Mouse (Mus musculus): ENCODE measurements at regions not wholly inside any gene's neighbourhood (a gene's known extent, or its start where the extent isn't known, plus 50 kb on each side); places are given as distances from the start of the nearest gene placed in this dataset.

- no peak overlapping the region for H3K4me2 ChIP-seq (replicated peaks; ENCODE audit: low read depth, low read length)
- 82% methylated on average over 4 of the region's 4 CpGs for WGBS
- H3K27me3 ChIP-seq (ENCODE audit: control insufficient read depth, insufficient read depth, low read length), result no peaks in the 10 kb centered on the region
- H3K9me3 ChIP-seq (ENCODE audit: control insufficient read depth, low read depth, low read length), result no peaks in the 10 kb centered on the region
- no peak overlapping the region for H3K9ac ChIP-seq (replicated peaks; ENCODE audit: low read depth, low read length)
- H3K27ac ChIP-seq (ENCODE audit: low read length), result no peak overlapping the region
- H3K36me3 ChIP-seq (ENCODE audit: control insufficient read depth, insufficient read depth, low read length), result no peaks in the 10 kb centered on the region
- H3K4me3 ChIP-seq (ENCODE audit: low read depth, low read length), result no peak overlapping the region
- no peaks in the 10 kb centered on the region for H3K4me1 ChIP-seq (ENCODE audit: control insufficient read depth, insufficient read depth, low read length)
- no peak for ATAC-seq (ENCODE audit: insufficient number of reproducible peaks, insufficient read depth, low FRiP score, low read depth)
These were observed 168.4 kb downstream of the Hhipl2 start for GRCm38 (mm10) chr1:183586406-183586805.

DNA sequence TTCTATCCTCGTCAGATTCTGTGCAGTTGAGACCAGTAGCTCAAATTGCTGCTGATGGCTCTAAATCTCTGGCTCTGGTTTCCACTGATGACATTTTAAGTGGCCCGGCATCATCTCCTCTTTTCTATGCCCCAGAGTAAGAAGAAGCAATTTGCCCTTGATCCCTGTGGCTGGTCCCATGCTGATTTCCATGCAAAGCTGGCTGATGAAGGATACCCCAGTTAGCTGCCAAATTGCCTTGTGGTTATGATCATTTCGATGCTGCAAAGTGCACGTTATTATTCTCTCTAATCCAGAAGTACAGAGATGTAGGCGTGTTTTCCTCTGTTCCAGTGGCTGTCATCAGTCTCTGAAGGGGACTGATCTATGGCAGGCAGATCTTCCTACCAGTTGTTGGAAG is 177.3 kb downstream of the Hhipl2 start:
- WGBS, result 77% methylated on average over 5 of the region's 5 CpGs
- Histone ChIP-seq H3K27ac (ENCODE audit: low read length) (no peak overlapping the region), H3K4me2 (replicated peaks; ENCODE audit: low read depth, low read length) (no peak overlapping the region), H3K9ac (replicated peaks; ENCODE audit: low read depth, low read length) (no peak overlapping the region), H3K4me3 (ENCODE audit: low read depth, low read length) (no peak overlapping the region), H3K27me3 (ENCODE audit: control insufficient read depth, insufficient read depth, low read length) (no peaks in the 10 kb centered on the region), H3K4me1 (ENCODE audit: control insufficient read depth, insufficient read depth, low read length) (no peaks in the 10 kb centered on the region), H3K36me3 (ENCODE audit: control insufficient read depth, insufficient read depth, low read length) (no peaks in the 10 kb centered on the region), H3K9me3 (ENCODE audit: control insufficient read depth, low read depth, low read length) (no peaks in the 10 kb centered on the region)
- no peak for ATAC-seq (ENCODE audit: insufficient number of reproducible peaks, insufficient read depth, low FRiP score, low read depth)

DNA sequence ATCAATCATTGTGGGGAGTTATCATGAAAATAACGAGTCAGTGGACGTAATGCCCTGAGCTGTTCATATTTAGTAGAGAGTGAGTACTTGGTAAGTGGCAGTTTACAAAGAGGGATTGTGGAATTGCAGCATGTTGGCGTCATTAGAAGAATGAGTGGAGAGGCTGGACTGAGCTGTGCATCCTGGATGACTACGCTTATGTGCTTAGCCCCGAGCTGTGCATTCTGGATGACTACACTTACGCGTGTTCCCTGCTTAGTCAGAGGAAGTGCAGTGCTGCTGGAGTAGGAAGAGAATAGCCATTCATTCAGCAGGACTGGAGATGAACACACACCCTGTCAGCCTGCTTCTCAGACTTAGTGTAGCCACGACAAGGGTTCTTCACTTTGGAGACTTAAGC is 182.5 kb downstream of the Hhipl2 start:
- Histone ChIP-seq H3K27me3 (ENCODE audit: control insufficient read depth, insufficient read depth, low read length) (no peaks in the 10 kb centered on the region), H3K36me3 (ENCODE audit: control insufficient read depth, insufficient read depth, low read length) (no peaks in the 10 kb centered on the region), H3K27ac (ENCODE audit: low read length) (no peak overlapping the region), H3K4me2 (replicated peaks; ENCODE audit: low read depth, low read length) (no peak overlapping the region), H3K9ac (replicated peaks; ENCODE audit: low read depth, low read length) (no peak overlapping the region), H3K9me3 (ENCODE audit: control insufficient read depth, low read depth, low read length) (no peaks in the 10 kb centered on the region), H3K4me3 (ENCODE audit: low read depth, low read length) (no peak overlapping the region), H3K4me1 (ENCODE audit: control insufficient read depth, insufficient read depth, low read length) (no peaks in the 10 kb centered on the region)
- WGBS, result 67% methylated on average over 8 of the region's 8 CpGs
- no peak for ATAC-seq (ENCODE audit: insufficient number of reproducible peaks, insufficient read depth, low FRiP score, low read depth)

- Histone ChIP-seq H3K9me3 (ENCODE audit: control insufficient read depth, low read depth, low read length) (no peaks in the 10 kb centered on the region), H3K9ac (replicated peaks; ENCODE audit: low read depth, low read length) (no peak overlapping the region), H3K27ac (ENCODE audit: low read length) (no peak overlapping the region), H3K4me3 (ENCODE audit: low read depth, low read length) (no peak overlapping the region), H3K36me3 (ENCODE audit: control insufficient read depth, insufficient read depth, low read length) (no peaks in the 10 kb centered on the region), H3K27me3 (ENCODE audit: control insufficient read depth, insufficient read depth, low read length) (no peaks in the 10 kb centered on the region), H3K4me2 (replicated peaks; ENCODE audit: low read depth, low read length) (no peak overlapping the region), H3K4me1 (ENCODE audit: control insufficient read depth, insufficient read depth, low read length) (no peaks in the 10 kb centered on the region)
- no peak for ATAC-seq (ENCODE audit: insufficient number of reproducible peaks, insufficient read depth, low FRiP score, low read depth)
- 66% methylated on average over 8 of the region's 8 CpGs for WGBS
These were observed 194.1 kb downstream of the Hhipl2 start for GRCm38 (mm10) chr1:183611966-183612694.

- WGBS, result 78% methylated on average over 9 of the region's 9 CpGs
- H3K27ac ChIP-seq (ENCODE audit: low read length), result no peak overlapping the region
- H3K4me3 ChIP-seq (ENCODE audit: low read depth, low read length), result no peak overlapping the region
These were observed 201.5 kb downstream of the Hhipl2 start for GRCm38 (mm10) chr1:183619451-183620059.

GRCm38 (mm10) chr1:183622341-183622740 is 204.3 kb downstream of the Hhipl2 start:
- no peak overlapping the region for H3K4me3 ChIP-seq (ENCODE audit: low read depth, low read length)
- H3K27ac ChIP-seq (ENCODE audit: low read length), result no peak overlapping the region
- no peak overlapping the region for H3K4me2 ChIP-seq (replicated peaks; ENCODE audit: low read depth, low read length)
- H3K9ac ChIP-seq (replicated peaks; ENCODE audit: low read depth, low read length), result no peak overlapping the region
- H3K9me3 ChIP-seq (ENCODE audit: control insufficient read depth, low read depth, low read length), result no peaks in the 10 kb centered on the region
- ATAC-seq (ENCODE audit: insufficient number of reproducible peaks, insufficient read depth, low FRiP score, low read depth), result no peak
- H3K4me1 ChIP-seq (ENCODE audit: control insufficient read depth, insufficient read depth, low read length), result no peaks in the 10 kb centered on the region
- 50% methylated on average over 4 of the region's 4 CpGs for WGBS
- H3K36me3 ChIP-seq (ENCODE audit: control insufficient read depth, insufficient read depth, low read length), result no peaks in the 10 kb centered on the region
- H3K27me3 ChIP-seq (ENCODE audit: control insufficient read depth, insufficient read depth, low read length), result no peaks in the 10 kb centered on the region

More at GRCm38 (mm10) chr1:183619451-183620059, 201.5 kb downstream of the Hhipl2 start:
- ATAC-seq (ENCODE audit: insufficient number of reproducible peaks, insufficient read depth, low FRiP score, low read depth), result no peak
- H3K9ac ChIP-seq (replicated peaks; ENCODE audit: low read depth, low read length), result no peak overlapping the region
- H3K36me3 ChIP-seq (ENCODE audit: control insufficient read depth, insufficient read depth, low read length), result no peaks in the 10 kb centered on the region
- H3K4me1 ChIP-seq (ENCODE audit: control insufficient read depth, insufficient read depth, low read length), result no peaks in the 10 kb centered on the region
- no peak overlapping the region for H3K4me2 ChIP-seq (replicated peaks; ENCODE audit: low read depth, low read length)
- no peaks in the 10 kb centered on the region for H3K9me3 ChIP-seq (ENCODE audit: control insufficient read depth, low read depth, low read length)
- H3K27me3 ChIP-seq (ENCODE audit: control insufficient read depth, insufficient read depth, low read length), result no peaks in the 10 kb centered on the region

DNA sequence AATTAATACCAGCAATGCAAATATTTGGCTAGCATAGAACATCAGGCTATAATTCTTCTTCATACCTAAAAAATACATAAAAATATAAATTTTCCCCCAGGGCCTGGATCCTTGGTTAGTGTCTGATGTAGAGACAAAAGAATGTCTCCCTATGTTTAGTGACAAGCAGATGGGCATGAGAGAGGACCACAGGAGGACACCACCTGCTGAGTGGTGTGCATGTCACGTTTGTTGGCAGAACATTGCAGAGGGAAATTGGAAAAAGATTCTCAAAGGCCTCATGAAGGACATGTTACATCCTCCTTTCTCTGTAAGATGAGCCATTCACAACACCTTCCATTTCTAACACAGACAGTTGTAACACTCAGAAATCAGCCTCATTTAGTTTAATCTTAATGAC is 206.3 kb downstream of the Hhipl2 start:
- no peak for ATAC-seq (ENCODE audit: insufficient number of reproducible peaks, insufficient read depth, low FRiP score, low read depth)
- H3K9ac ChIP-seq (replicated peaks; ENCODE audit: low read depth, low read length), result no peak overlapping the region
- H3K4me1 ChIP-seq (ENCODE audit: control insufficient read depth, insufficient read depth, low read length), result no peaks in the 10 kb centered on the region
- no peak overlapping the region for H3K27ac ChIP-seq (ENCODE audit: low read length)
- no peak overlapping the region for H3K4me3 ChIP-seq (ENCODE audit: low read depth, low read length)
- H3K27me3 ChIP-seq (ENCODE audit: control insufficient read depth, insufficient read depth, low read length), result no peaks in the 10 kb centered on the region
- 70% methylated on average over 1 of the region's 1 CpGs for WGBS
- H3K9me3 ChIP-seq (ENCODE audit: control insufficient read depth, low read depth, low read length), result no peaks in the 10 kb centered on the region
- no peaks in the 10 kb centered on the region for H3K36me3 ChIP-seq (ENCODE audit: control insufficient read depth, insufficient read depth, low read length)
- H3K4me2 ChIP-seq (replicated peaks; ENCODE audit: low read depth, low read length), result no peak overlapping the region

DNA sequence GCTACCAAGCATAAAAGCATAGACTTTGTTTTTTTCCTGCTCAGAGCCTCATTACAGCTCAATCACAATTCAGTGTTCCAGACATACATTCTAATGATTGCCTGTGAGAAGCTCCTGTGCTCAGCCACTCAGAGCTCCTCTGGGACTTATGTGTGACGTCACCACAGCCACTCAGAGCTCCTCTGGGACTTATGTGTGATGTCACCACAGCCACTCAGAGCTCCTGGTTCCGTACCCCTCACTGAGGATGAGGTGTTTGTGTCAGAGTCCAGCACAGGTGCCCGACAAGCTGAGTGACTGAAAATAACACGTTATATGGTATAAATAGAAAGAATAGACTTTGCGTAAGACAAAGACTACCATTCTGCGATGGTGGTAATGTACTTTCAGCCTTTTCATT is 215.8 kb downstream of the Hhipl2 start:
- Histone ChIP-seq H3K36me3 (ENCODE audit: control insufficient read depth, insufficient read depth, low read length) (no peaks in the 10 kb centered on the region), H3K9me3 (ENCODE audit: control insufficient read depth, low read depth, low read length) (no peaks in the 10 kb centered on the region), H3K4me3 (ENCODE audit: low read depth, low read length) (no peak overlapping the region), H3K9ac (replicated peaks; ENCODE audit: low read depth, low read length) (no peak overlapping the region), H3K27me3 (ENCODE audit: control insufficient read depth, insufficient read depth, low read length) (no peaks in the 10 kb centered on the region), H3K4me1 (ENCODE audit: control insufficient read depth, insufficient read depth, low read length) (no peaks in the 10 kb centered on the region), H3K4me2 (replicated peaks; ENCODE audit: low read depth, low read length) (no peak overlapping the region), H3K27ac (ENCODE audit: low read length) (no peak overlapping the region)
- 83% methylated on average over 6 of the region's 6 CpGs for WGBS
- ATAC-seq (ENCODE audit: insufficient number of reproducible peaks, insufficient read depth, low FRiP score, low read depth), result no peak

DNA sequence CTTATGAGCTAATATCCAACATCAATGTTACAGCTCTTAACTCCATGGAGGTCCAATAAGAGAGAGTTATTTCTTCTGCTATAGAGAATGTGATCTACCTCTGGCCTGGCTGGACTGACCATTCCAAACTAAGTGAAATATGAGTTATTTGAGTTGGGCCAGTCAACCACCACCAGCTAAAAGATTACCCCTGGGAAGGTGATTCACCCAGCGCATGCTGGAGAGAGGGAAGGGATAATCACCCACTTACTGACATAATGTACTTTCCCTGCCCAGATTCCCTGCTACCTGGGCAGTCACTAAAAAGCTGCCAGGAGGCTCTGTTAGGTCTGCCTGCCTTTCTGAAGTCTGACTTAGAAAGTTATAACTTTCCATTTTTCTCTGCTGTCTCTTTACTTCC is 216.8 kb downstream of the Hhipl2 start:
- Histone ChIP-seq H3K9ac (replicated peaks; ENCODE audit: low read depth, low read length) (no peak overlapping the region), H3K27me3 (ENCODE audit: control insufficient read depth, insufficient read depth, low read length) (no peaks in the 10 kb centered on the region), H3K4me2 (replicated peaks; ENCODE audit: low read depth, low read length) (no peak overlapping the region), H3K4me3 (ENCODE audit: low read depth, low read length) (no peak overlapping the region), H3K27ac (ENCODE audit: low read length) (no peak overlapping the region), H3K36me3 (ENCODE audit: control insufficient read depth, insufficient read depth, low read length) (no peaks in the 10 kb centered on the region), H3K9me3 (ENCODE audit: control insufficient read depth, low read depth, low read length) (no peaks in the 10 kb centered on the region), H3K4me1 (ENCODE audit: control insufficient read depth, insufficient read depth, low read length) (no peaks in the 10 kb centered on the region)
- 89% methylated on average over 1 of the region's 1 CpGs for WGBS
- no peak for ATAC-seq (ENCODE audit: insufficient number of reproducible peaks, insufficient read depth, low FRiP score, low read depth)
